Mouse (Mus musculus) midbrain, embryonic 11.5 days (tissue): ENCODE results near the gene Ano8. TPM values are rescaled to one million over a fixed set of nuclear protein-coding genes. Genes with fewer than 3 reads are reported as not detected.
"Not testable (repeated sequence)": the region's sequence is repeated elsewhere in the genome, so short reads cannot be mapped to it uniquely, and the experiment has no call there.

ENCODE experiments used
- ATAC-seq: fragments of 200-750 bp; cut with Nextera tagmentation; 2 replicates; pipeline ENCODE4 v1.8.0; 2017; ENCODE audit warnings: moderate TSS enrichment, moderate library complexity; ENCODE audit not compliant: low FRiP score
- DNase-seq: peaks from one replicate; pipeline ENCODE4 v3.0.0; 2015; ENCODE audit warnings: low spot score; ENCODE audit errors: missing footprints
- H3K27ac ChIP-seq: fragments of 300-500 bp; sonication (generic); 2 replicates; pipeline ENCODE4 v1.5.1; 2014; ENCODE audit warnings: low read depth, low read length
- H3K27me3 ChIP-seq: fragments of 300-500 bp; sonication (generic); 2 replicates; pipeline ENCODE4 v1.6.1; 2014; ENCODE audit warnings: mild to moderate bottlenecking, low read length, moderate library complexity, mixed read lengths; ENCODE audit not compliant: control insufficient read depth, insufficient read depth
- H3K36me3 ChIP-seq: fragments of 300-500 bp; sonication (generic); 2 replicates; pipeline ENCODE4 v1.6.1; 2014; ENCODE audit warnings: mild to moderate bottlenecking, low read length, moderate library complexity, mixed read lengths; ENCODE audit not compliant: control insufficient read depth, insufficient read depth
- H3K4me1 ChIP-seq: fragments of 300-500 bp; sonication (generic); 2 replicates; pipeline ENCODE4 v1.6.1; 2014; ENCODE audit warnings: low read length; ENCODE audit not compliant: control insufficient read depth, insufficient read depth
- H3K4me2 ChIP-seq: fragments of 300-500 bp; sonication (generic); 2 replicates; pipeline ENCODE4 v1.6.1; 2014; ENCODE audit warnings: mild to moderate bottlenecking, moderate library complexity
- H3K4me3 ChIP-seq: fragments of 300-500 bp; sonication (generic); 2 replicates; pipeline ENCODE4 v1.5.1; 2014; ENCODE audit warnings: low read depth, low read length
- H3K9ac ChIP-seq: fragments of 300-500 bp; sonication (generic); 2 replicates; pipeline ENCODE4 v1.6.1; 2014; ENCODE audit warnings: low read length
- H3K9me3 ChIP-seq: fragments of 300-500 bp; sonication (generic); 2 replicates; pipeline ENCODE4 v1.6.1; 2016; ENCODE audit warnings: low read length; ENCODE audit not compliant: control insufficient read depth
- WGBS: fragments of 180-500 bp; shearing (Covaris S2); extraction: QIAGEN DNeasy Blood & Tissue Kit; methylation state at CpG from one replicate; pipeline ENCODE4 v1.1.7; 2014; 5-methylcytosine and 5-hydroxymethylcytosine counted together
- polyA plus RNA-seq: library from polyadenylated mRNA; unstranded; fragments of >200 nt; fragmentation: Nextera tagmentation; extraction: Ambion mirVana; gene quantifications from 2 replicates; pipeline ENCODE4 v1.2.1, GENCODE M21; 2014

The Ano8 gene
- polyA plus RNA-seq, 1 experiment from 2014 or later: 4.0 TPM

DNA sequence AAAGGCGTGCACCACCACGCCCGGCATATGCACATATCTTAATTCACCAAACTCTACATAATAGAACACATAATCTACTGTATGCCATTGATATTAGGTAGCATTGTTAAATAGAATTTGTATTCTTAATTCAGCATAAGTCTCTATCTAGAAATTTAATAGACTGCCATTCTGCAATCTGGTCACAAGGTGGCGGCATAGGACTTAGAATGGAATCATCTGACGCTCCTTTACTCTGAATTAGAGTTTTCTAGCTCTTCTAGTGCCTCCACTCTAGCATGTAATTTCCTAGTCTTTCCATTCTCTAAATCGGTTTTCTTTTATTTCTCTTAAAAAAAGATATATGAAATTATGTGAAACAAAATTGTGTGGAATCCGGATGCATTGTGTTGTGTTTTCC, 44.4 kb downstream of the Ano8 start:
- no peak for ATAC-seq
- Histone ChIP-seq H3K9me3 (no peaks in the 10 kb centered on the region), H3K4me2 (no peak overlapping the region), H3K36me3 (no peaks in the 10 kb centered on the region), H3K27me3 (peaks cover 2% of the 10 kb centered on the region; the same call in 1 of the 2 replicates), H3K27ac (no peak overlapping the region), H3K4me1 (no peaks in the 10 kb centered on the region), H3K9ac (no peak overlapping the region), H3K4me3 (no peak overlapping the region)
- peak; percentile 93 for DNase-seq
- under 1% methylated on average over 7 of the region's 7 CpGs for WGBS

DNA sequence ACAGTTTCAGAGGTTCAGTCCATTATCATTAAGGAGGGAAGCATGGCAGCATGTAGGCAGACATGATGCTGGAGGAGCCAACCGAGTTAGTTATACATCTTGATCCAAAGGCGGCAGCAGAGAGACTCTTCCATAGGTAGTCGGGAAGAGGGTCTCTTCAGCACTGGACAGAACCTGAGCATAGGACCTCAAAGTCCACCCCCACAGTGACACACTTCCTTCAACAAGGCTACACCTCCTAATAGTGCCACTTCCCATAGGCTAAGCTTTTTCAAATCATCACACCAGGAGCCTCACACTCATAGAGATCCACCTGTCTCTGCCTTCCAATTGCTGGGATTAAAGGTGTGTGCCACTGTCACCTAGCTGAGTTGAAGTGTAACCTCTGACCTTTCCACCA, 48.7 kb downstream of the Ano8 start:
- Histone ChIP-seq H3K4me1 (no peaks in the 10 kb centered on the region), H3K4me2 (no peak overlapping the region), H3K36me3 (no peaks in the 10 kb centered on the region), H3K9me3 (no peaks in the 10 kb centered on the region), H3K9ac (no peak overlapping the region), H3K4me3 (no peak overlapping the region), H3K27me3 (0 out of 2 replicates have a peak, but pooled peaks cover 2% of the 10 kb centered on the region), H3K27ac (no peak overlapping the region)
- 51% methylated on average over 3 of the region's 3 CpGs for WGBS
- ATAC-seq: no peak
- DNase-seq: no peak

DNA sequence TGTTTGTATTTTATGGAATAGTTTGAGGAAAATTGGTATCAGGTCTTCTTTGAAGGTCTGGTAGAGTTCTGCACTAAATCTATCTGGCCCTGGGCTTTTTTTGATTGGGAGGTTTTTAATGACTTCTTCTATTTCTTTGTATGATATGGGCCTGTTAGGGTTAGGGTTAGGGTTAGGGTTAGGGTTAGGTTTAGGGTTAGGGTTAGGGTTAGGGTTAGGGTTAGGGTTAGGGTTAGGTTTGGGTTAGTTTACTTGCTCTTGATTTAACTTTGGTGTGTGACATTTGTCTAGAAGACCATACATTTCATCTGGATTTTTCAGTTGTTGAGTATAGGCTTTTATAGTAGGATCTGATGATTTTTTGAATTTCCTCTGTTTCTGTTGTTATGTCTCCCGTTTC, 52.8 kb downstream of the Ano8 start:
- not testable (repeated sequence) for H3K9me3 ChIP-seq, H3K27ac ChIP-seq, H3K27me3 ChIP-seq, H3K4me3 ChIP-seq, H3K9ac ChIP-seq, H3K4me2 ChIP-seq, ATAC-seq, H3K4me1 ChIP-seq, H3K36me3 ChIP-seq, DNase-seq
- WGBS: 82% methylated on average over 1 of the region's 1 CpGs

Other genes starting within 250 kb of the Ano8 start
- 14.1 and 14.9 TPM in 2 replicates for gene Myo9b, start 213.2 kb downstream of the Ano8 start, polyA plus RNA-seq
- gene Haus8, start 213.0 kb downstream of the Ano8 start, polyA plus RNA-seq: 54.9 and 58.0 TPM in 2 replicates
- 70.9 and 71.7 TPM in 2 replicates for gene Use1, start 119.1 kb downstream of the Ano8 start, polyA plus RNA-seq
- gene Ocel1, start 114.7 kb downstream of the Ano8 start, polyA plus RNA-seq: 2.9 and 3.3 TPM in 2 replicates
- 62.6 and 73.0 TPM in 2 replicates for gene Nr2f6, start 104.0 kb downstream of the Ano8 start, polyA plus RNA-seq
- 2.4 and 3.3 TPM in 2 replicates for gene Ushbp1, start 90.2 kb downstream of the Ano8 start, polyA plus RNA-seq
- 99.0 and 99.2 TPM in 2 replicates for gene Babam1, start 89.1 kb downstream of the Ano8 start, polyA plus RNA-seq
- 14.9 and 16.3 TPM in 2 replicates for gene Ankle1, start 80.0 kb downstream of the Ano8 start, polyA plus RNA-seq
- 36.4 and 42.2 TPM in 2 replicates for gene Abhd8, start 22.3 kb downstream of the Ano8 start, polyA plus RNA-seq
- gene Mrpl34, start 21.0 kb downstream of the Ano8 start, polyA plus RNA-seq: 249 and 251 TPM in 2 replicates
- 128 and 129 TPM in 2 replicates for gene Dda1, start 16.8 kb downstream of the Ano8 start, polyA plus RNA-seq
- 4.0 and 4.6 TPM in 2 replicates for gene Gtpbp3, start 2.1 kb upstream of the Ano8 start, polyA plus RNA-seq
- gene Plvap, start 25.8 kb upstream of the Ano8 start, polyA plus RNA-seq: 33.7 and 34.1 TPM in 2 replicates
- gene Ccdc194, start 39.7 kb upstream of the Ano8 start, polyA plus RNA-seq: 0.40 and 0.72 TPM in 2 replicates
- gene Bst2, start 51.5 kb upstream of the Ano8 start, polyA plus RNA-seq: 5.0 and 6.1 TPM in 2 replicates
- 50.7 and 51.0 TPM in 2 replicates for gene Mvb12a, start 57.0 kb upstream of the Ano8 start, polyA plus RNA-seq
- gene Tmem221, start 72.9 kb upstream of the Ano8 start, polyA plus RNA-seq: 0.12 and 0.14 TPM in 2 replicates
- not detected in 2 replicates for gene Nxnl1, start 80.6 kb upstream of the Ano8 start, polyA plus RNA-seq
- gene Slc27a1, start 82.9 kb upstream of the Ano8 start, polyA plus RNA-seq: 8.6 and 12.4 TPM in 2 replicates
- 224 and 234 TPM in 2 replicates for gene Pgls, start 106.2 kb upstream of the Ano8 start, polyA plus RNA-seq
- 3.2 and 3.6 TPM in 2 replicates for gene Fam129c, start 111.7 kb upstream of the Ano8 start, polyA plus RNA-seq
- gene Colgalt1, start 125.0 kb upstream of the Ano8 start, polyA plus RNA-seq: 39.5 and 42.8 TPM in 2 replicates
- 5.4 and 6.5 TPM in 2 replicates for gene Unc13a, start 185.8 kb upstream of the Ano8 start, polyA plus RNA-seq
- gene Jak3, start 190.3 kb upstream of the Ano8 start, polyA plus RNA-seq: 1.3 and 1.7 TPM in 2 replicates
- gene Insl3, start 203.3 kb upstream of the Ano8 start, polyA plus RNA-seq: 0.44 and 0.48 TPM in 2 replicates
- 0.38 and 0.63 TPM in 2 replicates for gene B3gnt3, start 215.8 kb upstream of the Ano8 start, polyA plus RNA-seq
- 12.9 and 15.3 TPM in 2 replicates for gene Fcho1, start 239.8 kb upstream of the Ano8 start, polyA plus RNA-seq